Mouse (Mus musculus) intestine, postnatal 0 days (tissue): ENCODE measurements around the gene Asprv1. TPM values are rescaled to one million over a fixed set of nuclear protein-coding genes. Genes with fewer than 3 reads are reported as not detected.

ENCODE experiments used
- ATAC-seq: fragments of 200-750 bp; cut with Nextera tagmentation; 2 replicates; pipeline ENCODE4 v1.8.0; 2017; ENCODE audit warnings: mild to moderate bottlenecking, moderate TSS enrichment, moderate library complexity
- H3K27ac ChIP-seq: fragments of 300-500 bp; sonication (generic); 2 replicates; pipeline ENCODE4 v1.5.1; 2014; ENCODE audit warnings: mild to moderate bottlenecking, low read depth, low read length, moderate library complexity
- H3K27me3 ChIP-seq: fragments of 300-500 bp; sonication (generic); replicated peaks from 2 replicates; pipeline ENCODE4 v1.6.1; 2014; ENCODE audit warnings: low read length, mixed read lengths; ENCODE audit not compliant: control insufficient read depth, insufficient read depth
- H3K36me3 ChIP-seq: fragments of 300-500 bp; sonication (generic); 2 replicates; pipeline ENCODE4 v1.6.1; 2014; ENCODE audit warnings: mild to moderate bottlenecking, moderate library complexity; ENCODE audit not compliant: control insufficient read depth, insufficient read depth
- H3K4me1 ChIP-seq: fragments of 300-500 bp; sonication (generic); replicated peaks from 2 replicates; pipeline ENCODE4 v1.6.1; 2014; ENCODE audit warnings: antibody characterized with exemption, low read length, mixed read lengths; ENCODE audit not compliant: control insufficient read depth, insufficient read depth
- H3K4me2 ChIP-seq: fragments of 300-500 bp; sonication (generic); replicated peaks from 2 replicates; pipeline ENCODE4 v1.6.1; 2014; ENCODE audit warnings: low read depth, mild to moderate bottlenecking, moderate library complexity
- H3K4me3 ChIP-seq: fragments of 300-500 bp; sonication (generic); 2 replicates; pipeline ENCODE4 v1.5.1; 2014; ENCODE audit warnings: low read depth, low read length
- H3K9ac ChIP-seq: fragments of 300-500 bp; sonication (generic); 2 replicates; pipeline ENCODE4 v1.6.1; 2014; ENCODE audit warnings: mild to moderate bottlenecking, low read depth, low read length
- H3K9me3 ChIP-seq: fragments of 300-500 bp; sonication (generic); 2 replicates; pipeline ENCODE4 v1.6.1; 2016; ENCODE audit warnings: mixed run types; ENCODE audit not compliant: control insufficient read depth
- CTCF ChIP-seq: sonication (generic); IDR thresholded peaks from 2 replicates; pipeline ENCODE4 v1.5.1; 2016; ENCODE audit warnings: low read depth, mild to moderate bottlenecking, control low read depth, antibody characterized with exemption, moderate library complexity
- whole genome bisulfite sequencing: fragments of 180-500 bp; shearing (Covaris S2); extraction: QIAGEN DNeasy Blood & Tissue Kit; methylation state at CpG from one replicate; pipeline ENCODE4 v1.1.7; 2014; 5-methylcytosine and 5-hydroxymethylcytosine counted together
- polyA plus RNA-seq: library from polyadenylated mRNA; unstranded; fragments of >200 nt; fragmentation: Nextera tagmentation; extraction: Ambion mirVana; gene quantifications from 2 replicates; pipeline ENCODE4 v1.2.1, GENCODE M21; 2015

The Asprv1 gene
- polyA plus RNA-seq, 1 experiment from 2014 or later: 1.3 TPM

GRCm38 (mm10) chr6:86630141-86630540 is 2.2 kb downstream of the Asprv1 start:
- Histone ChIP-seq H3K27ac (no peak overlapping the region), H3K9ac (no peak overlapping the region), H3K4me3 (no peak overlapping the region), H3K36me3 (no peaks in the 10 kb centered on the region), H3K4me2 (no peak overlapping the region), H3K27me3 (no peaks in the 10 kb centered on the region), H3K4me1 (0 out of 2 replicates have a peak, but pooled peaks cover 5% of the 10 kb centered on the region), H3K9me3 (no peaks in the 10 kb centered on the region)
- 52% methylated on average over 3 of the region's 3 CpGs for WGBS
- no peak for TF ChIP-seq CTCF
- peak; percentile 25; the same call in 1 of the 2 replicates for ATAC-seq

GRCm38 (mm10) chr6:86636495-86636894 is 8.5 kb downstream of the Asprv1 start:
- Histone ChIP-seq H3K4me1 (0 out of 2 replicates have a peak, but pooled peaks cover 4% of the 10 kb centered on the region), H3K4me2 (no peak overlapping the region), H3K36me3 (no peaks in the 10 kb centered on the region), H3K9me3 (no peaks in the 10 kb centered on the region), H3K27ac (peak overlapping the region; percentile 55), H3K4me3 (no peak overlapping the region), H3K9ac (no peak overlapping the region), H3K27me3 (no peaks in the 10 kb centered on the region)
- WGBS: 32% methylated on average over 2 of the region's 2 CpGs
- peak; percentile 91 for ATAC-seq
- TF ChIP-seq CTCF: peak; percentile 5; the same call in 1 of the 2 replicates

DNA sequence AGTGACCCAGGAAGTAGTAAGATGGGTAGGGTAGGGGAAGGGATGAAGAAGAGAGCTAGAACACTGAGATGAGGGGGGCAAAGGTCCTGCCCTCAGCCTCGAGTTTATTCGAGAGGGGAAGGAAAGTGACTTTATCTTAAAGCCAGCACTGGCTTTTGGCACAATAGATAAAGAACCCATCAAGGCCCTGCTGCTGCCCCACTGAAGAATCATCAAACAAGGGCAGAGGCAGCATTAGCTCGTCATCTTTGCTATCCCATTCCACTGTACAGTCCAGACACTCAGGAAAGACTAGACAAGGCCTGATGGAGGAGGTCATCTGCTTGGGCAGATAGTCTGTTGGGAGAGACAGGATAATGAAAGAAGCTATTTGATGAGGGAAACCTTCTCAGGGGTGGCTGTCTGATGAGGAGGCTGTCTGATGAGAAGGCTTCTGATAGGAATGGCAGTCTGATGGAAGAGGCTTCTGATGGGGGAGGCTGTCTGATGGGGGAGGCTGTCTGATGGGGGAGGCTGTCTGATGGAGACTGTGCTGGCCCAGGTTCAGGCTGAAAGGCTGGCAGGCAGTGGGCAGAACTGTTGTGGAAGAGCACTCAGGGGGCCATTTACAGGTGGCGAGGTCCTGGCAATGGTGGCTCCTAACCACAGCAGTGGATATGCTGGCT is 9.3 kb downstream of the Asprv1 start:
- WGBS: 45% methylated on average over 4 of the region's 4 CpGs
- H3K4me3 ChIP-seq: no peak overlapping the region
- no peak for TF ChIP-seq CTCF
- H3K4me1 ChIP-seq: 0 out of 2 replicates have a peak, but pooled peaks cover 4% of the 10 kb centered on the region
- H3K27me3 ChIP-seq: no peaks in the 10 kb centered on the region
- no peak overlapping the region for H3K4me2 ChIP-seq
- no peak overlapping the region; the same call in none of the 2 replicates for H3K27ac ChIP-seq
- H3K9me3 ChIP-seq: no peaks in the 10 kb centered on the region
- H3K36me3 ChIP-seq: no peaks in the 10 kb centered on the region
- no peak overlapping the region for H3K9ac ChIP-seq
- no peak for ATAC-seq

- Histone ChIP-seq H3K9me3 (no peaks in the 10 kb centered on the region), H3K36me3 (no peaks in the 10 kb centered on the region), H3K9ac (no peak overlapping the region), H3K27ac (no peak overlapping the region; the same call in 1 of the 2 replicates), H3K27me3 (no peaks in the 10 kb centered on the region), H3K4me3 (no peak overlapping the region), H3K4me2 (no peak overlapping the region), H3K4me1 (0 out of 2 replicates have a peak, but pooled peaks cover 4% of the 10 kb centered on the region)
- 87% methylated on average over 2 of the region's 2 CpGs for WGBS
- no peak for ATAC-seq
- TF ChIP-seq CTCF: no peak
Observed at GRCm38 (mm10) chr6:86637860-86638259, 9.9 kb downstream of the Asprv1 start.

- no peaks in the 10 kb centered on the region for H3K9me3 ChIP-seq
- no peaks in the 10 kb centered on the region for H3K36me3 ChIP-seq
- peak; percentile 68 for TF ChIP-seq CTCF
- H3K4me2 ChIP-seq: no peak overlapping the region
- WGBS: 41% methylated on average over 2 of the region's 2 CpGs
- H3K27me3 ChIP-seq: no peaks in the 10 kb centered on the region
- H3K4me1 ChIP-seq: 0 out of 2 replicates have a peak, but pooled peaks cover 4% of the 10 kb centered on the region
- H3K9ac ChIP-seq: no peak overlapping the region
- ATAC-seq: no peak
- H3K4me3 ChIP-seq: no peak overlapping the region
- H3K27ac ChIP-seq: no peak overlapping the region
Observed at GRCm38 (mm10) chr6:86638434-86638833, 10.5 kb downstream of the Asprv1 start.

DNA sequence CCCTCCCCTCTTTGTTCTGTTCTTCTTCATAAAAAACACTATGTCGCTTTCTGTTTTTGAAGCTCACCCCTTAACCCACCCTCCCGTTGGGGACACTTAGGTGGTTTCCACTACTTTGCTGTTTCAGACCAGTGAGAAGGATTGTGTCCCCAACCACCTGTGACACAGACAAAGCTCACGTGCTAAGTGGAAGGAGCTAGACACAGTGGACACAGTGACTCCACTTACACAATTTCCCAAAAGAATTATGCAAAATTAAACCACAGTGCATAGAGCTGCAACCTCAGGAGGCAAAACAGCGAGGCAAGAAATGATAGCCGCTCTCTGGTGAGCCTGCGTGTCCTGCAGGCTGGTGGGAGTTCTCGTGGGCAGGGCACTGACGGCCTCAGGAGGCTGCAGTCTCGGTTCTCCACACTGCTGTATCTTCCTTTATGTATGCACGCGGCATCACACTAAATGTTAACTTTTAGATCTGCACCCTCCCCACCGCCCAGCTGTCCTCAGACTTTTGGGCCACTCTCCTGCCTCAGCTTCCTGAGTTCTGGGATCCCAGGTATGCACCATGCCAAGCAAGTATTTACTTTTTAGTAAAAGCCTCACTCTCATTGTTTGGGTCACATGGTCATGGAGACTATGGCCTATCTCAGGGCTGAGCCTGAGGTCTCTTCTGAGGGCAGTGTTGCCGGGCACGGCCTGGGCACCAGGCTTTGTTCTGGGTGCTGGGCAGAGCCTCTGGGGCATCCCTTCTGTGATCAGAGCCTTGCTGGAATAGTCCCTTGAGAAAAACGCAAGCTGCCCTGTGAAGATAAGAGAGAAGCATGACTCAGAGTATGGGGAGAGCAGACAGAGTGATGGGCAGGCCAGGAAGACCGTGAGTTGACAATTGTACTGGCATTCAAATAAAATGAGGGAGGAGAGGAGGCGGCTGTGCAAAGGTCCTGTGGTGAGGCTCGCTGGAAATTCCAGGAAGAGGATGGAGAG is 11.5 kb downstream of the Asprv1 start:
- H3K4me2 ChIP-seq: no peak overlapping the region
- no peaks in the 10 kb centered on the region for H3K36me3 ChIP-seq
- H3K4me3 ChIP-seq: no peak overlapping the region
- WGBS: 75% methylated on average over 18 of the region's 18 CpGs
- no peak for TF ChIP-seq CTCF
- no peak overlapping the region for H3K27ac ChIP-seq
- no peaks in the 10 kb centered on the region for H3K9me3 ChIP-seq
- H3K4me1 ChIP-seq: 0 out of 2 replicates have a peak, but pooled peaks cover 4% of the 10 kb centered on the region
- no peaks in the 10 kb centered on the region for H3K27me3 ChIP-seq
- ATAC-seq: no peak
- H3K9ac ChIP-seq: no peak overlapping the region
